Mouse (Mus musculus) layer of hippocampus, adult 18-20 months (tissue): ENCODE data around the gene Lemd2. TPM values are rescaled to one million over a fixed set of nuclear protein-coding genes. Genes with fewer than 3 reads are reported as not detected.
A peak's percentile ranks its signal among the peaks of the same experiment; 100 is the strongest.

Experiments used
- DNase-seq, 2 experiments: peaks; one replicate each; pipeline ENCODE4 v3.0.0; 2022; ENCODE audit warnings: low spot score in 2 of 2
- total RNA-seq, 2 experiments: library from RNA; stranded (reverse); gene quantifications; 2 replicates each; pipeline ENCODE4 v1.2.3; 2021

The Lemd2 gene
- total RNA-seq, 2 experiments from 2014 or later = 43.2 to 45.7 TPM

- peak in 1 of 2 experiments; percentile 63 for DNase-seq
These were observed 39.1 kb downstream of the Lemd2 start for GRCm38 (mm10) chr17:27165054-27165773.

- DNase-seq = no peak
These were observed 43.4 kb downstream of the Lemd2 start for GRCm38 (mm10) chr17:27160905-27161304.

GRCm38 (mm10) chr17:27159169-27159568, 45.1 kb downstream of the Lemd2 start:
- DNase-seq = no peak

GRCm38 (mm10) chr17:27158439-27158838, 45.8 kb downstream of the Lemd2 start:
- DNase-seq = no peak

GRCm38 (mm10) chr17:27155752-27156151, 48.5 kb downstream of the Lemd2 start:
- DNase-seq = no peak

GRCm38 (mm10) chr17:27154881-27155280, 49.4 kb downstream of the Lemd2 start:
- DNase-seq = no peak

GRCm38 (mm10) chr17:27154256-27154655, 50.0 kb downstream of the Lemd2 start:
- peak; percentile 46 to 76 for DNase-seq

- no peak for DNase-seq
These were observed 50.5 kb downstream of the Lemd2 start for GRCm38 (mm10) chr17:27153773-27154193.

- no peak for DNase-seq
These were observed 51.1 kb downstream of the Lemd2 start for GRCm38 (mm10) chr17:27152976-27153723.

- DNase-seq = no peak
These were observed 52.9 kb downstream of the Lemd2 start for GRCm38 (mm10) chr17:27151411-27151810.

GRCm38 (mm10) chr17:27150871-27151270, 53.4 kb downstream of the Lemd2 start:
- DNase-seq = no peak

GRCm38 (mm10) chr17:27146323-27146923, 57.8 kb downstream of the Lemd2 start:
- no peak for DNase-seq

- no peak for DNase-seq
These were observed 60.1 kb downstream of the Lemd2 start for GRCm38 (mm10) chr17:27144152-27144551.

- no peak for DNase-seq
These were observed 62.3 kb downstream of the Lemd2 start for GRCm38 (mm10) chr17:27141971-27142450.

GRCm38 (mm10) chr17:27140262-27140661, 64.0 kb downstream of the Lemd2 start:
- DNase-seq = no peak

Other genes with a start within 250 kb of the Lemd2 start
- 10 to 100 TPM; 15.2 to 15.5 TPM for gene Zbtb9, start 231.3 kb downstream of the Lemd2 start, total RNA-seq
- gene Bak1, start 175.5 kb downstream of the Lemd2 start, total RNA-seq = 10 to 100 TPM; 12.1 to 12.9 TPM
- 1 to 10 TPM; 2.1 to 2.4 TPM for gene Itpr3, start 147.2 kb downstream of the Lemd2 start, total RNA-seq
- gene Uqcc2, start 70.6 kb downstream of the Lemd2 start, total RNA-seq = 100 to 1,000 TPM; 215 to 217 TPM
- under 1 TPM; 0.46 to 0.64 TPM for gene Ip6k3, start 36.7 kb downstream of the Lemd2 start, total RNA-seq